Mouse (Mus musculus): ENCODE data around the gene Acads. TPM values are rescaled to one million over a fixed set of nuclear protein-coding genes. Genes with fewer than 3 reads are reported as not detected.

Acads gene
- polyA plus RNA-seq, 1 experiment from 2014 or later, result 53.3 TPM

- Histone ChIP-seq H3K27ac (ENCODE audit: low read length) (no peak overlapping the region), H3K4me1 (ENCODE audit: control insufficient read depth, insufficient read depth, low read length) (no peaks in the 10 kb centered on the region), H3K4me3 (replicated peaks; ENCODE audit: low read length) (no peak overlapping the region), H3K27me3 (ENCODE audit: control insufficient read depth, insufficient read depth, low read length) (no peaks in the 10 kb centered on the region), H3K4me2 (ENCODE audit: low read depth, low read length) (no peak overlapping the region), H3K9ac (ENCODE audit: low read length) (no peak overlapping the region), H3K36me3 (ENCODE audit: control insufficient read depth, insufficient read depth, low read length) (peaks cover 32% of the 10 kb centered on the region; the same call in 1 of the 2 replicates), H3K9me3 (replicated peaks; ENCODE audit: control insufficient read depth, low read length) (no peaks in the 10 kb centered on the region)
- no peak for ATAC-seq (ENCODE audit: insufficient read depth, low FRiP score)
- 73% methylated on average over 5 of the region's 5 CpGs for WGBS
Observed at GRCm38 (mm10) chr5:115099530-115099929, 19.6 kb downstream of the Acads start.

DNA sequence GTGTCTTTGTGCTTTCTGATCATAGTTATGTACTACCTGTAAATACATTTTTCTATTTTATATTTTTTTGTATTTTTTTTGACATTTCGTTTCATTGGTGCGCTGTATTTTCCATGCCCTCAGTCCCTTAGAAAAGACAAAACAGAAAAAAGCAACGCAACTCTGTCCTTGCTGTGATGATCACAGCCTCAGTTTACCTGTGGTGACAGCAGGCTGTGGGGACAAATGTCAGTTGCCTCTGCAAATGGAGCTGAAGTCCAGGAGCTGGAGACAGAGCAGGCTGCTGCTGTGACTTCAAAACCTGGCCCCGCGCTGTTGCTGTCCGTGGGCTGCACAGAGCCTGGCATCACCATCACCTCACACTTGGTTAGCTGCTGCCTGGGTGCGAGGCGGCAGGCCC, 21.0 kb downstream of the Acads start, which contains the start of gene Gm10401:
TSS of gene Gm10401 (minus strand) at position 101 of the 400 bp plus-strand sequence.
- Histone ChIP-seq H3K9ac (ENCODE audit: low read length) (no peak within 1 kb of the TSS), H3K4me3 (replicated peaks; ENCODE audit: low read length) (no peak within 1 kb of the TSS)

DNA sequence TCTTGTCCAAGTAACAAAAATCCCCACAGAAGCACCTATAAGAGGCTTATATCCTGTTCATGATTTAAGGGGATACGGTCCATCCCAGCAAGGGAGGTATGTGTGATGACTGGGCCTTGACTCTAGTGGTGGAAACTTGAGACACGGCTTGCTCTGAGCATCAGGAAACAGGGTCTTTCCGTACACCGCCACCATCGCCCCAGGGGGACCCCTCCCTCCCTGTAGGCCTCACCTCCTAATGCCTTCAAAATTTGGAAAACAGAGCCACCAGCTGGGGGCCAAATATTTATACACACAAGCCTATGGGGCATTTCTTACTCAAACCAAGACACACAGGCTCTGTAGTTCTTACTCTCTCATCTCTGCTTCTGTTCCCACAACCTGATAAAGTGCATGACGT, 27.4 kb downstream of the Acads start:
- Histone ChIP-seq H3K4me3 (replicated peaks; ENCODE audit: low read length) (no peak overlapping the region), H3K4me2 (ENCODE audit: low read depth, low read length) (no peak overlapping the region), H3K27me3 (ENCODE audit: control insufficient read depth, insufficient read depth, low read length) (no peaks in the 10 kb centered on the region), H3K27ac (ENCODE audit: low read length) (no peak overlapping the region), H3K4me1 (ENCODE audit: control insufficient read depth, insufficient read depth, low read length) (no peaks in the 10 kb centered on the region), H3K36me3 (ENCODE audit: control insufficient read depth, insufficient read depth, low read length) (peaks cover 40% of the 10 kb centered on the region), H3K9me3 (replicated peaks; ENCODE audit: control insufficient read depth, low read length) (no peaks in the 10 kb centered on the region), H3K9ac (ENCODE audit: low read length) (no peak overlapping the region)
- 90% methylated on average over 6 of the region's 6 CpGs for WGBS
- no peak for ATAC-seq (ENCODE audit: insufficient read depth, low FRiP score)

More for the DNA sequence above, 21.0 kb downstream of the Acads start, which contains the start of gene Gm10401:
- WGBS, result 96% methylated on average over 8 of the region's 8 CpGs
- Histone ChIP-seq H3K27me3 (ENCODE audit: control insufficient read depth, insufficient read depth, low read length) (no peaks in the 10 kb centered on the region), H3K9me3 (replicated peaks; ENCODE audit: control insufficient read depth, low read length) (no peaks in the 10 kb centered on the region), H3K36me3 (ENCODE audit: control insufficient read depth, insufficient read depth, low read length) (peaks cover 32% of the 10 kb centered on the region; the same call in 1 of the 2 replicates), H3K4me1 (ENCODE audit: control insufficient read depth, insufficient read depth, low read length) (no peaks in the 10 kb centered on the region), H3K4me2 (ENCODE audit: low read depth, low read length) (no peak within 1 kb of the TSS), H3K27ac (ENCODE audit: low read length) (no peak within 1 kb of the TSS)
- no peak for ATAC-seq (ENCODE audit: insufficient read depth, low FRiP score)

- H3K9me3 ChIP-seq (replicated peaks; ENCODE audit: control insufficient read depth, low read length), result no peaks in the 10 kb centered on the region
- H3K9ac ChIP-seq (ENCODE audit: low read length), result no peak overlapping the region
- H3K4me1 ChIP-seq (ENCODE audit: control insufficient read depth, insufficient read depth, low read length), result no peaks in the 10 kb centered on the region
- ATAC-seq (ENCODE audit: insufficient read depth, low FRiP score), result no peak
- H3K36me3 ChIP-seq (ENCODE audit: control insufficient read depth, insufficient read depth, low read length), result peaks cover 44% of the 10 kb centered on the region
- H3K27me3 ChIP-seq (ENCODE audit: control insufficient read depth, insufficient read depth, low read length), result no peaks in the 10 kb centered on the region
- H3K4me2 ChIP-seq (ENCODE audit: low read depth, low read length), result no peak overlapping the region
- WGBS, result 63% methylated on average over 3 of the region's 3 CpGs
- no peak overlapping the region for H3K27ac ChIP-seq (ENCODE audit: low read length)
- no peak overlapping the region for H3K4me3 ChIP-seq (replicated peaks; ENCODE audit: low read length)
Observed at GRCm38 (mm10) chr5:115091015-115091414, 28.1 kb downstream of the Acads start.

GRCm38 (mm10) chr5:115089592-115090268, 29.4 kb downstream of the Acads start:
- WGBS, result 92% methylated on average over 5 of the region's 5 CpGs
- Histone ChIP-seq H3K4me1 (ENCODE audit: control insufficient read depth, insufficient read depth, low read length) (no peaks in the 10 kb centered on the region), H3K9me3 (replicated peaks; ENCODE audit: control insufficient read depth, low read length) (no peaks in the 10 kb centered on the region), H3K4me3 (replicated peaks; ENCODE audit: low read length) (no peak overlapping the region), H3K27ac (ENCODE audit: low read length) (no peak overlapping the region), H3K36me3 (ENCODE audit: control insufficient read depth, insufficient read depth, low read length) (peaks cover 39% of the 10 kb centered on the region), H3K27me3 (ENCODE audit: control insufficient read depth, insufficient read depth, low read length) (no peaks in the 10 kb centered on the region), H3K4me2 (ENCODE audit: low read depth, low read length) (no peak overlapping the region), H3K9ac (ENCODE audit: low read length) (no peak overlapping the region)
- no peak for ATAC-seq (ENCODE audit: insufficient read depth, low FRiP score)

- 97% methylated on average over 2 of the region's 2 CpGs for WGBS
- H3K27ac ChIP-seq (ENCODE audit: low read length), result no peak overlapping the region
- no peak overlapping the region for H3K4me3 ChIP-seq (replicated peaks; ENCODE audit: low read length)
- H3K27me3 ChIP-seq (ENCODE audit: control insufficient read depth, insufficient read depth, low read length), result no peaks in the 10 kb centered on the region
- H3K4me1 ChIP-seq (ENCODE audit: control insufficient read depth, insufficient read depth, low read length), result no peaks in the 10 kb centered on the region
- no peak for ATAC-seq (ENCODE audit: insufficient read depth, low FRiP score)
- peaks cover 51% of the 10 kb centered on the region for H3K36me3 ChIP-seq (ENCODE audit: control insufficient read depth, insufficient read depth, low read length)
- no peak overlapping the region for H3K4me2 ChIP-seq (ENCODE audit: low read depth, low read length)
- H3K9ac ChIP-seq (ENCODE audit: low read length), result no peak overlapping the region
- no peaks in the 10 kb centered on the region for H3K9me3 ChIP-seq (replicated peaks; ENCODE audit: control insufficient read depth, low read length)
Observed at GRCm38 (mm10) chr5:115085675-115086074, 33.5 kb downstream of the Acads start.

GRCm38 (mm10) chr5:115083492-115083891, 35.7 kb downstream of the Acads start:
- Histone ChIP-seq H3K9ac (ENCODE audit: low read length) (no peak overlapping the region), H3K27me3 (ENCODE audit: control insufficient read depth, insufficient read depth, low read length) (no peaks in the 10 kb centered on the region), H3K4me3 (replicated peaks; ENCODE audit: low read length) (no peak overlapping the region), H3K36me3 (ENCODE audit: control insufficient read depth, insufficient read depth, low read length) (peaks cover 34% of the 10 kb centered on the region), H3K27ac (ENCODE audit: low read length) (no peak overlapping the region), H3K9me3 (replicated peaks; ENCODE audit: control insufficient read depth, low read length) (no peaks in the 10 kb centered on the region), H3K4me2 (ENCODE audit: low read depth, low read length) (no peak overlapping the region), H3K4me1 (ENCODE audit: control insufficient read depth, insufficient read depth, low read length) (no peaks in the 10 kb centered on the region)
- no peak for ATAC-seq (ENCODE audit: insufficient read depth, low FRiP score)
- WGBS, result 84% methylated on average over 6 of the region's 6 CpGs

DNA sequence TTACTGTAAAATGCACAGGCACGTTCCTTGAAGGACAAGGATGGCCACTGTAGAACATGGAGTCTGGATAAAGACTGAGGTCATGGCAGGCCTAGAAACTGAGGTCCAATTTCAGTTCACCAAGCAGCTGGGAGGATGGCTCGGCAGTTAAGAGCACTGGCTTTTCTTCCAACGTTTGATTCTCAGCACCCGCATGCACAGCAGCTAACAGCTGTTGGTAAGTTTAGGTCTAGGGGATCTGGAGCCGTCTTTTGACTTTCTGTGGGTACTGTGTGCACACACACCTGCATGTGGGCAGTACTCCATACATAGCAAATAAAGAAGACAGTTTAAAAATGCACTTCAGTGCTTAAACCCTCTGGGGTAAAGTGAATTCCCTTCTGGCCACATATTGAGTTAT, 37.5 kb downstream of the Acads start:
- H3K36me3 ChIP-seq (ENCODE audit: control insufficient read depth, insufficient read depth, low read length), result peaks cover 21% of the 10 kb centered on the region
- H3K4me1 ChIP-seq (ENCODE audit: control insufficient read depth, insufficient read depth, low read length), result no peaks in the 10 kb centered on the region
- no peaks in the 10 kb centered on the region for H3K27me3 ChIP-seq (ENCODE audit: control insufficient read depth, insufficient read depth, low read length)
- H3K4me2 ChIP-seq (ENCODE audit: low read depth, low read length), result no peak overlapping the region
- H3K4me3 ChIP-seq (replicated peaks; ENCODE audit: low read length), result no peak overlapping the region
- no peak overlapping the region for H3K9ac ChIP-seq (ENCODE audit: low read length)
- no peaks in the 10 kb centered on the region for H3K9me3 ChIP-seq (replicated peaks; ENCODE audit: control insufficient read depth, low read length)
- ATAC-seq (ENCODE audit: insufficient read depth, low FRiP score), result no peak
- WGBS, result 73% methylated on average over 5 of the region's 5 CpGs
- no peak overlapping the region for H3K27ac ChIP-seq (ENCODE audit: low read length)

GRCm38 (mm10) chr5:115076144-115076901, 42.8 kb downstream of the Acads start:
- Histone ChIP-seq H3K27ac (ENCODE audit: low read length) (no peak overlapping the region), H3K27me3 (ENCODE audit: control insufficient read depth, insufficient read depth, low read length) (no peaks in the 10 kb centered on the region), H3K9ac (ENCODE audit: low read length) (no peak overlapping the region), H3K36me3 (ENCODE audit: control insufficient read depth, insufficient read depth, low read length) (no peaks in the 10 kb centered on the region), H3K4me3 (replicated peaks; ENCODE audit: low read length) (no peak overlapping the region), H3K9me3 (replicated peaks; ENCODE audit: control insufficient read depth, low read length) (no peaks in the 10 kb centered on the region), H3K4me1 (ENCODE audit: control insufficient read depth, insufficient read depth, low read length) (peaks cover 13% of the 10 kb centered on the region), H3K4me2 (ENCODE audit: low read depth, low read length) (no peak overlapping the region)
- ATAC-seq (ENCODE audit: insufficient read depth, low FRiP score), result no peak
- 59% methylated on average over 5 of the region's 5 CpGs for WGBS
